Comparison of ENCODE assay signal across 11 mouse cellular contexts in the genomic region with DNA sequence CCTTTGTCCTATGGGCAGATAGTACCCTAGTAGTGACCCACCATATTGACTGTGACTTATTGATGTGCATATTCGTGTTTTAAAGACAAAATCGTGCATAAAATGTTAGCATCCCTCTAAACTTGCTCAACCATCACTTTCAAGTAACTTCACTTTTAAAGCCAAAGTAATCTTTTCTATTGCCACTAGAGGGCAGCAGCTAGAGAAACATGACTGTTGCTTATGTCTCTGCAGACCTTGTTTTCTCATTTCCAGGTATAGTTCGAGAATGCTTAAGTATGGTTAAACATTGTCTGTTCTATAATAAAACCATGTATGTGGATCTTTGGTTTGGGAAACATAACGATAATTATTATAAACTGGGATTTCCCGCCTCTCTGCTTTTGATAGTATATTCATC. TPM values are rescaled to one million over a fixed set of nuclear protein-coding genes. Genes with fewer than 3 reads are reported as not detected.
DNase-seq lines count a peak whose midpoint lies in the region; ATAC-seq and TF ChIP-seq lines count a peak whose summit lies in the region.
"Had no signal": no experiment of that assay in that cellular context is flagged by ENCODE, and none has a peak within 500 bp of the region (broad histone marks: within the 10 kb centered on the region; RNA-seq: fewer than 3 reads in every experiment).

No protein-coding gene starts in this region.

- ATAC-seq in intestine, postnatal 0 days, result no peak
- ATAC-seq in intestine, embryonic 16.5 days, result no peak

- H3K36me3 ChIP-seq in intestine, postnatal 0 days (ENCODE audit: control insufficient read depth, insufficient read depth), result no peaks in the 10 kb centered on the region
- no peaks in the 10 kb centered on the region for H3K36me3 ChIP-seq in intestine, embryonic 16.5 days (ENCODE audit: control insufficient read depth, insufficient read depth, low read length)
- H3K36me3 ChIP-seq: embryonic facial prominence, embryonic 12.5 days had no signal

- H3K4me2 ChIP-seq in intestine, postnatal 0 days (replicated peaks; ENCODE audit: low read depth), result no peak overlapping the region
- H3K4me2 ChIP-seq in intestine, embryonic 16.5 days (ENCODE audit: low read depth, low read length), result no peak overlapping the region
- H3K4me2 ChIP-seq: embryonic facial prominence, embryonic 12.5 days had no signal

- peak; percentile 73 for TF ChIP-seq CTCF in intestine, postnatal 0 days (IDR thresholded peaks at IDR 0.05; ENCODE audit: low read depth)
- peak; percentile 28; the same call in 1 of the 2 replicates for TF ChIP-seq CTCF in brain, embryonic 14.5 days (IDR thresholded peaks at IDR 0.05; ENCODE audit: borderline replicate concordance, extremely low read depth, insufficient read depth, insufficient read length)

- H3K9me3 ChIP-seq in intestine, postnatal 0 days (ENCODE audit: control insufficient read depth), result no peaks in the 10 kb centered on the region
- no peaks in the 10 kb centered on the region for H3K9me3 ChIP-seq in intestine, embryonic 16.5 days (ENCODE audit: control insufficient read depth, low read length)
- H3K9me3 ChIP-seq: embryonic facial prominence, embryonic 12.5 days had no signal

- DNase-seq in thymus, postnatal 0 days (ENCODE audit: low spot score), result peak; percentile 15
- no peak for DNase-seq in thymus, postnatal 14 days
- DNase-seq in brain, embryonic 14.5 days (ENCODE audit: low read depth), result peak; percentile 69
- DNase-seq in neural tube, embryonic 10.5 days (ENCODE audit: extremely low spot score, low spot score), result no peak
- no peak for DNase-seq in adrenal gland, adult 2 months
- DNase-seq: heart, postnatal 36 days; lung, postnatal 10 days; spleen, adult 18-20 months had no signal

- H3K4me1 ChIP-seq in intestine, postnatal 0 days (replicated peaks; ENCODE audit: control insufficient read depth, insufficient read depth, low read length), result no peaks in the 10 kb centered on the region
- no peaks in the 10 kb centered on the region for H3K4me1 ChIP-seq in intestine, embryonic 16.5 days (ENCODE audit: control insufficient read depth, insufficient read depth, low read length)
- H3K4me1 ChIP-seq: embryonic facial prominence, embryonic 12.5 days had no signal

- no peak for TF ChIP-seq POLR2A in brain, embryonic 14.5 days (IDR thresholded peaks at IDR 0.05; ENCODE audit: borderline replicate concordance, extremely low read depth, insufficient read depth, insufficient read length, poor library complexity, severe bottlenecking)

- H3K27ac ChIP-seq in intestine, postnatal 0 days (ENCODE audit: low read depth, low read length), result no peak overlapping the region
- no peak overlapping the region for H3K27ac ChIP-seq in intestine, embryonic 16.5 days (ENCODE audit: low read length)
- H3K27ac ChIP-seq: embryonic facial prominence, embryonic 12.5 days had no signal

- H3K27me3 ChIP-seq in intestine, postnatal 0 days (replicated peaks; ENCODE audit: control insufficient read depth, insufficient read depth, low read length), result no peaks in the 10 kb centered on the region; the same call in 1 of the 2 replicates
- H3K27me3 ChIP-seq in intestine, embryonic 16.5 days (replicated peaks; ENCODE audit: control insufficient read depth, insufficient read depth, low read length), result no peaks in the 10 kb centered on the region
- H3K27me3 ChIP-seq: embryonic facial prominence, embryonic 12.5 days had no signal

- 33% methylated on average over 5 of the region's 5 CpGs for WGBS in intestine, postnatal 0 days
- WGBS in intestine, embryonic 16.5 days, result 41% methylated on average over 5 of the region's 5 CpGs

- H3K9ac ChIP-seq in intestine, postnatal 0 days (ENCODE audit: low read depth, low read length), result no peak overlapping the region
- H3K9ac ChIP-seq in intestine, embryonic 16.5 days (ENCODE audit: low read depth, low read length), result no peak overlapping the region
- H3K9ac ChIP-seq: embryonic facial prominence, embryonic 12.5 days had no signal

- H3K4me3 ChIP-seq in intestine, postnatal 0 days (ENCODE audit: low read depth, low read length), result no peak overlapping the region
- H3K4me3 ChIP-seq in intestine, embryonic 16.5 days (ENCODE audit: low read length), result no peak overlapping the region
- H3K4me3 ChIP-seq: embryonic facial prominence, embryonic 12.5 days had no signal

RNA-seq across cellular contexts. Expression of a gene that starts 7.4 kb away (rescaled TPM):
- polyA plus RNA-seq in intestine, postnatal 0 days (2015; fragmentation: Nextera tagmentation; extraction: Ambion mirVana), result 0.07 and 0.09 TPM in 2 replicates
- polyA plus RNA-seq in intestine, embryonic 16.5 days (2015; fragmentation: Nextera tagmentation; extraction: Ambion mirVana), result 0.12 and 0.27 TPM in 2 replicates
- 0.13 and 0.27 TPM in 2 replicates for polyA plus RNA-seq in thymus, postnatal 0 days (2015; fragmentation: Nextera tagmentation; extraction: Ambion mirVana)
- polyA plus RNA-seq in brain, embryonic 14.5 days (2012; rRNA removed), result 38.0 and 61.8 TPM in 2 replicates
- total RNA-seq in adrenal gland, adult 2 months (2021), result 1 to 10 TPM in 1 of 2 experiments, under 1 TPM in 1; 0.66 to 1.5 TPM
- polyA plus RNA-seq in adrenal gland, adult 2 months (2012; rRNA removed), result 0.03 TPM in 1 of 2 replicates, not detected in the other
- total RNA-seq: heart, postnatal 36 days had no signal

Comparison
In these comparisons a context has a peak if more than half of its experiments do, and no peak if none do; other contexts are left out.
1. DNase-seq: peak in thymus, postnatal 0 days (single experiment) and brain, embryonic 14.5 days (single experiment); none in thymus, postnatal 14 days (single experiment), neural tube, embryonic 10.5 days (single experiment) and adrenal gland, adult 2 months (single experiment).
2. RNA of a gene that starts 7.4 kb away (polyA plus RNA-seq): 38.0 to 61.8 TPM in brain, embryonic 14.5 days; 0.13 to 0.27 TPM in thymus, postnatal 0 days, 0.12 to 0.27 TPM in intestine, embryonic 16.5 days, 0.07 to 0.09 TPM in intestine, postnatal 0 days and 0.03 TPM in adrenal gland, adult 2 months; every median in the first group is over 10 times any median in the second.